ENCODE assay signal across 14 mouse cellular contexts in the genomic region with DNA sequence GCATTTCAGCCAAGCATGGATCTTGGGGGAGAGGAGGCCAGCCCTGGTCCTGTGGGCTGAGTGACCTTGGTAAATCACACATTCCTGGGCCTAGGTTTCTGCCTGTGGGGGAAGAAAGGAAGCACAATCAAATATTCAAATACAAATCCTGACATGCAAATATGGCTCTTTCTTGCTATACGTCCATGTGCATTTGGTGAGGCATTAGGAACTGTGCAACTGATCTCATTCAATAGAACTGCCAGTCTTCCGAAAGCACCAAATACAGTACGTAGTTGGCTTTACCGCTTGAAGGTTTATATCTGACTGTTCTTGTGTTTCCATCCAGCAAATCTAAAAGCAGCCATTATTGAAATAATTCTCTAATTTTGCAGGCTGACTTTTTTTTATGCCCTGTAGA.
DNase-seq lines count a peak whose midpoint lies in the region; ATAC-seq lines count a peak whose summit lies in the region.
"Had no signal": no experiment of that assay in that cellular context is flagged by ENCODE, and none has a peak within 500 bp of the region (broad histone marks: within the 10 kb centered on the region; RNA-seq: fewer than 3 reads in every experiment).

No protein-coding gene starts in this region.

- peak overlapping the region; percentile 39 for H3K9ac ChIP-seq in forebrain, embryonic 15.5 days (replicated peaks)
- H3K9ac ChIP-seq in hindbrain, embryonic 15.5 days, result no peak overlapping the region
- peak overlapping the region; percentile 6; the same call in 1 of the 2 replicates for H3K9ac ChIP-seq in midbrain, embryonic 15.5 days
- no peak overlapping the region for H3K9ac ChIP-seq in kidney, embryonic 14.5 days (ENCODE audit: low read depth, low read length)
- H3K9ac ChIP-seq: liver, postnatal 0 days had no signal

- no peaks in the 10 kb centered on the region for H3K36me3 ChIP-seq in forebrain, embryonic 10.5 days (replicated peaks)
- no peaks in the 10 kb centered on the region for H3K36me3 ChIP-seq in forebrain, embryonic 15.5 days
- H3K36me3 ChIP-seq in hindbrain, embryonic 15.5 days, result no peaks in the 10 kb centered on the region
- H3K36me3 ChIP-seq in midbrain, embryonic 15.5 days (replicated peaks), result no peaks in the 10 kb centered on the region
- H3K36me3 ChIP-seq in kidney, embryonic 14.5 days (ENCODE audit: control insufficient read depth, insufficient read depth, low read length), result no peaks in the 10 kb centered on the region

- no peak for ATAC-seq in forebrain, embryonic 15.5 days (replicated peaks)
- ATAC-seq in hindbrain, embryonic 15.5 days (ENCODE audit: low FRiP score, low read depth), result no peak
- no peak for ATAC-seq in midbrain, embryonic 15.5 days (replicated peaks)
- ATAC-seq in CD4-positive, CD25-positive, alpha-beta regulatory T cell, adult 4 months, result no peak
- no peak for ATAC-seq in kidney, embryonic 14.5 days (ENCODE audit: low FRiP score, low TSS enrichment)
- ATAC-seq: liver, postnatal 0 days had no signal

- H3K4me3 ChIP-seq in forebrain, embryonic 10.5 days, result no peak overlapping the region
- H3K4me3 ChIP-seq in forebrain, embryonic 15.5 days, result no peak overlapping the region
- H3K4me3 ChIP-seq in hindbrain, embryonic 15.5 days, result no peak overlapping the region
- H3K4me3 ChIP-seq in midbrain, embryonic 15.5 days, result no peak overlapping the region
- H3K4me3 ChIP-seq in kidney, embryonic 14.5 days (ENCODE audit: low read length), result no peak overlapping the region

- H3K27me3 ChIP-seq in forebrain, embryonic 10.5 days (ENCODE audit: poor library complexity, severe bottlenecking), result no peaks in the 10 kb centered on the region
- no peaks in the 10 kb centered on the region for H3K27me3 ChIP-seq in forebrain, embryonic 15.5 days
- no peaks in the 10 kb centered on the region for H3K27me3 ChIP-seq in hindbrain, embryonic 15.5 days
- H3K27me3 ChIP-seq in midbrain, embryonic 15.5 days (replicated peaks), result no peaks in the 10 kb centered on the region
- no peaks in the 10 kb centered on the region for H3K27me3 ChIP-seq in kidney, embryonic 14.5 days (ENCODE audit: control insufficient read depth, insufficient read depth, low read length)

- peak overlapping the region; percentile 96 for H3K27ac ChIP-seq in forebrain, embryonic 10.5 days
- H3K27ac ChIP-seq in forebrain, embryonic 15.5 days (replicated peaks), result peak overlapping the region; percentile 98
- H3K27ac ChIP-seq in hindbrain, embryonic 15.5 days (replicated peaks), result peak overlapping the region; percentile 67
- peak overlapping the region; percentile 97 for H3K27ac ChIP-seq in midbrain, embryonic 15.5 days
- H3K27ac ChIP-seq in kidney, embryonic 14.5 days (ENCODE audit: low read depth, low read length), result no peak overlapping the region

- H3K4me1 ChIP-seq in forebrain, embryonic 10.5 days, result peaks cover 90% of the 10 kb centered on the region
- H3K4me1 ChIP-seq in forebrain, embryonic 15.5 days, result peaks cover 63% of the 10 kb centered on the region
- peaks cover 60% of the 10 kb centered on the region for H3K4me1 ChIP-seq in hindbrain, embryonic 15.5 days (replicated peaks)
- peaks cover 59% of the 10 kb centered on the region for H3K4me1 ChIP-seq in midbrain, embryonic 15.5 days
- H3K4me1 ChIP-seq in kidney, embryonic 14.5 days (ENCODE audit: control insufficient read depth, insufficient read depth, low read length), result peaks cover 20% of the 10 kb centered on the region

- DNase-seq in forebrain, embryonic 10.5 days (ENCODE audit: extremely low spot score, low spot score), result no peak
- no peak for DNase-seq in thymus, postnatal 36 days
- DNase-seq: gastrocnemius, postnatal 25 days; kidney, adult 2 months; kidney, postnatal 36 days; liver; liver, postnatal 0 days; lung, postnatal 36 days; thymus, postnatal 4 days had no signal

- H3K9me3 ChIP-seq in forebrain, embryonic 10.5 days, result no peaks in the 10 kb centered on the region
- H3K9me3 ChIP-seq in forebrain, embryonic 15.5 days, result no peaks in the 10 kb centered on the region
- no peaks in the 10 kb centered on the region for H3K9me3 ChIP-seq in hindbrain, embryonic 15.5 days
- no peaks in the 10 kb centered on the region for H3K9me3 ChIP-seq in midbrain, embryonic 15.5 days
- no peaks in the 10 kb centered on the region for H3K9me3 ChIP-seq in kidney, embryonic 14.5 days (ENCODE audit: control insufficient read depth, low read length)

- peak overlapping the region; percentile 46 for H3K4me2 ChIP-seq in forebrain, embryonic 15.5 days (replicated peaks)
- no peak overlapping the region for H3K4me2 ChIP-seq in hindbrain, embryonic 15.5 days
- peak overlapping the region; percentile 30 for H3K4me2 ChIP-seq in midbrain, embryonic 15.5 days
- H3K4me2 ChIP-seq in kidney, embryonic 14.5 days (replicated peaks; ENCODE audit: low read depth, low read length), result no peak overlapping the region

- 82% methylated on average over 4 of the region's 4 CpGs for WGBS in forebrain, embryonic 10.5 days
- 14% methylated on average over 4 of the region's 4 CpGs for WGBS in forebrain, embryonic 15.5 days
- 35% methylated on average over 4 of the region's 4 CpGs for WGBS in hindbrain, embryonic 15.5 days
- 14% methylated on average over 4 of the region's 4 CpGs for WGBS in midbrain, embryonic 15.5 days
- WGBS in kidney, embryonic 14.5 days, result 91% methylated on average over 4 of the region's 4 CpGs

Comparison
In these comparisons a context has a peak if more than half of its experiments do, and no peak if none do; other contexts are left out.
1. H3K4me2 ChIP-seq: peak in forebrain, embryonic 15.5 days (single experiment) and midbrain, embryonic 15.5 days (single experiment); none in hindbrain, embryonic 15.5 days (single experiment) and kidney, embryonic 14.5 days (single experiment).
2. H3K9ac ChIP-seq: peak in forebrain, embryonic 15.5 days (single experiment) and midbrain, embryonic 15.5 days (single experiment); none in hindbrain, embryonic 15.5 days (single experiment) and kidney, embryonic 14.5 days (single experiment).